Mouse (Mus musculus) lung, postnatal 0 days (tissue): Measurements from ENCODE around the gene Mast1.

Source experiments
- CTCF ChIP-seq: IDR thresholded peaks from 2 replicates; pipeline ENCODE4 v1.5.1; 2016; ENCODE audit warnings: antibody characterized with exemption, mild to moderate bottlenecking
- EP300 ChIP-seq: IDR thresholded peaks from 2 replicates; pipeline ENCODE4 v1.6.1; 2016; ENCODE audit warnings: antibody characterized with exemption, mild to moderate bottlenecking, control low read depth

GRCm38 (mm10) chr8:84909949-84910348 is 27.2 kb downstream of the Mast1 start:
- no peak for TF ChIP-seq CTCF
- TF ChIP-seq EP300 = no peak
